ENCODE assay signal across 15 mouse cellular contexts in genomic region chr11:107372688-107373087, GRCm38 (mm10).
A peak's percentile ranks its signal among the peaks of the same experiment; 100 is the strongest.
DNase-seq lines count a peak whose midpoint lies in the region; ATAC-seq and TF ChIP-seq lines count a peak whose summit lies in the region.
"Had no signal": no experiment of that assay in that cellular context is flagged by ENCODE, and none has a peak within 500 bp of the region (broad histone marks: within the 10 kb centered on the region; RNA-seq: fewer than 3 reads in every experiment).

No protein-coding gene starts in this region.

- no peak overlapping the region for H3K9ac ChIP-seq in hindbrain, embryonic 12.5 days
- no peak overlapping the region for H3K9ac ChIP-seq in hindbrain, embryonic 11.5 days (ENCODE audit: low read depth, low read length)
- H3K9ac ChIP-seq in CH12.LX (ENCODE audit: insufficient read depth, low read depth), result no peak overlapping the region
- no peak overlapping the region for H3K9ac ChIP-seq in midbrain, embryonic 13.5 days (replicated peaks)
- no peak overlapping the region for H3K9ac ChIP-seq in kidney, embryonic 14.5 days (ENCODE audit: low read depth, low read length)
- H3K9ac ChIP-seq: liver, embryonic 12.5 days; neural tube, embryonic 12.5 days had no signal

- H3K79me2 ChIP-seq in CH12.LX (replicated peaks; ENCODE audit: control insufficient read depth, extremely low read depth, insufficient read depth, poor library complexity, severe bottlenecking), result no peaks in the 10 kb centered on the region

- no peaks in the 10 kb centered on the region for H3K36me3 ChIP-seq in hindbrain, embryonic 12.5 days
- H3K36me3 ChIP-seq in hindbrain, embryonic 11.5 days (ENCODE audit: control insufficient read depth, insufficient read depth, low read length), result no peaks in the 10 kb centered on the region
- H3K36me3 ChIP-seq in CH12.LX (replicated peaks in 1 of 2; ENCODE audit: control insufficient read depth in 1 of 2, insufficient read depth in 1 of 2, low read length in 1 of 2), result no peaks in the 10 kb centered on the region
- no peaks in the 10 kb centered on the region for H3K36me3 ChIP-seq in midbrain, embryonic 13.5 days
- no peaks in the 10 kb centered on the region for H3K36me3 ChIP-seq in kidney, embryonic 14.5 days (ENCODE audit: control insufficient read depth, insufficient read depth, low read length)
- H3K36me3 ChIP-seq: liver, embryonic 12.5 days; neural tube, embryonic 12.5 days had no signal

- peaks cover 18% of the 10 kb centered on the region for H3K4me1 ChIP-seq in hindbrain, embryonic 12.5 days
- H3K4me1 ChIP-seq in hindbrain, embryonic 11.5 days (replicated peaks; ENCODE audit: control insufficient read depth, insufficient read depth, low read length), result no peaks in the 10 kb centered on the region
- H3K4me1 ChIP-seq in CH12.LX (ENCODE audit: control insufficient read depth in 1 of 2, insufficient read depth in 2 of 2), result peaks cover 0 to 17% of the 10 kb centered on the region in 2 experiments; a peak in 2 of 4 replicates
- H3K4me1 ChIP-seq in midbrain, embryonic 13.5 days (replicated peaks), result peaks cover 38% of the 10 kb centered on the region
- peaks cover 8% of the 10 kb centered on the region for H3K4me1 ChIP-seq in kidney, embryonic 14.5 days (ENCODE audit: control insufficient read depth, insufficient read depth, low read length)

- peak overlapping the region; percentile 36 for H3K27ac ChIP-seq in hindbrain, embryonic 12.5 days
- no peak overlapping the region for H3K27ac ChIP-seq in hindbrain, embryonic 11.5 days (ENCODE audit: low read depth, low read length)
- no peak overlapping the region for H3K27ac ChIP-seq in CH12.LX (ENCODE audit: insufficient read depth, low read depth)
- H3K27ac ChIP-seq in midbrain, embryonic 13.5 days, result peak overlapping the region; percentile 56
- H3K27ac ChIP-seq in kidney, embryonic 14.5 days (ENCODE audit: low read depth, low read length), result no peak overlapping the region
- H3K27ac ChIP-seq: gastrocnemius, adult 2 months; liver, embryonic 12.5 days; neural tube, embryonic 12.5 days had no signal

- 55% methylated on average over 7 of the region's 7 CpGs for WGBS in hindbrain, embryonic 12.5 days
- WGBS in hindbrain, embryonic 11.5 days, result 63% methylated on average over 7 of the region's 7 CpGs
- whole genome bisulfite sequencing in midbrain, embryonic 13.5 days, result 27% methylated on average over 7 of the region's 7 CpGs
- WGBS in kidney, embryonic 14.5 days, result 84% methylated on average over 7 of the region's 7 CpGs

- TF ChIP-seq CTCF in CH12.LX (conservative IDR thresholded peaks at IDR 0.05 in 1 of 2, IDR thresholded peaks at IDR 0.05 in 1 of 2; ENCODE audit: low read depth in 2 of 2, low read length in 2 of 2), result no peak
- no peak for TF ChIP-seq CTCF in brain, embryonic 14.5 days (IDR thresholded peaks at IDR 0.05; ENCODE audit: borderline replicate concordance, extremely low read depth, insufficient read depth, insufficient read length)

- TF ChIP-seq POLR2A in CH12.LX (IDR thresholded peaks at IDR 0.05; ENCODE audit: low read depth, low read length), result no peak
- no peak for TF ChIP-seq POLR2A in brain, embryonic 14.5 days (IDR thresholded peaks at IDR 0.05; ENCODE audit: borderline replicate concordance, extremely low read depth, insufficient read depth, insufficient read length, poor library complexity, severe bottlenecking)

- TF ChIP-seq EP300 in CH12.LX (IDR thresholded peaks at IDR 0.05; ENCODE audit: low read length), result no peak

- ATAC-seq in hindbrain, embryonic 12.5 days (ENCODE audit: low FRiP score), result no peak; the same call in 1 of the 2 replicates
- ATAC-seq in hindbrain, embryonic 11.5 days (ENCODE audit: low FRiP score), result no peak
- ATAC-seq in midbrain, embryonic 13.5 days, result peak; percentile 60; the same call in 1 of the 2 replicates
- ATAC-seq in kidney, embryonic 14.5 days (ENCODE audit: low FRiP score, low TSS enrichment), result no peak
- ATAC-seq: liver, embryonic 12.5 days had no signal

- in situ Hi-C loops in CH12.LX (cut with MboI; ENCODE audit: low pct_ligation_motif_present, low pct_unique_long_range_greater_than_20kb, low sequenced_read_pairs), result no loop called here

- H3K27me3 ChIP-seq in hindbrain, embryonic 12.5 days, result no peaks in the 10 kb centered on the region
- no peaks in the 10 kb centered on the region for H3K27me3 ChIP-seq in hindbrain, embryonic 11.5 days (ENCODE audit: control insufficient read depth, insufficient read depth, low read length)
- H3K27me3 ChIP-seq in CH12.LX (replicated peaks), result no peaks in the 10 kb centered on the region
- no peaks in the 10 kb centered on the region for H3K27me3 ChIP-seq in midbrain, embryonic 13.5 days
- H3K27me3 ChIP-seq in kidney, embryonic 14.5 days (ENCODE audit: control insufficient read depth, insufficient read depth, low read length), result no peaks in the 10 kb centered on the region
- H3K27me3 ChIP-seq: liver, embryonic 12.5 days; neural tube, embryonic 12.5 days had no signal

- dilution Hi-C loops in CH12.LX (cut with MboI; ENCODE audit: extremely low pct_ligation_motif_present, extremely low pct_unique_long_range_greater_than_20kb, low sequenced_read_pairs), result no loop called here

- TF ChIP-seq RAD21 in CH12.LX (IDR thresholded peaks at IDR 0.05; ENCODE audit: low read depth, low read length), result no peak

- no peak overlapping the region for H3K4me2 ChIP-seq in hindbrain, embryonic 12.5 days (replicated peaks)
- no peak overlapping the region for H3K4me2 ChIP-seq in hindbrain, embryonic 11.5 days (replicated peaks; ENCODE audit: low read depth, low read length)
- no peak overlapping the region for H3K4me2 ChIP-seq in CH12.LX (ENCODE audit: insufficient read depth, low read depth, poor library complexity, severe bottlenecking)
- no peak overlapping the region for H3K4me2 ChIP-seq in midbrain, embryonic 13.5 days (replicated peaks)
- no peak overlapping the region for H3K4me2 ChIP-seq in kidney, embryonic 14.5 days (replicated peaks; ENCODE audit: low read depth, low read length)
- H3K4me2 ChIP-seq: heart, embryonic 11.5 days; liver, embryonic 12.5 days; neural tube, embryonic 12.5 days had no signal

- no peaks in the 10 kb centered on the region for H3K9me3 ChIP-seq in hindbrain, embryonic 12.5 days (replicated peaks)
- H3K9me3 ChIP-seq in hindbrain, embryonic 11.5 days (ENCODE audit: control insufficient read depth, low read length), result no peaks in the 10 kb centered on the region
- no peaks in the 10 kb centered on the region for H3K9me3 ChIP-seq in CH12.LX (replicated peaks; ENCODE audit: low read length)
- H3K9me3 ChIP-seq in midbrain, embryonic 13.5 days, result no peaks in the 10 kb centered on the region
- no peaks in the 10 kb centered on the region for H3K9me3 ChIP-seq in kidney, embryonic 14.5 days (ENCODE audit: control insufficient read depth, low read length)
- H3K9me3 ChIP-seq: liver, embryonic 12.5 days; neural tube, embryonic 12.5 days had no signal

- H3K4me3 ChIP-seq in hindbrain, embryonic 12.5 days, result no peak overlapping the region
- H3K4me3 ChIP-seq in hindbrain, embryonic 11.5 days (ENCODE audit: low read depth, low read length), result no peak overlapping the region
- no peak overlapping the region for H3K4me3 ChIP-seq in CH12.LX (replicated peaks in 1 of 3; ENCODE audit: low read depth in 2 of 3, low read length in 2 of 3, poor library complexity in 1 of 3)
- no peak overlapping the region for H3K4me3 ChIP-seq in midbrain, embryonic 13.5 days (replicated peaks)
- no peak overlapping the region for H3K4me3 ChIP-seq in kidney, embryonic 14.5 days (ENCODE audit: low read length)
- H3K4me3 ChIP-seq: gastrocnemius, adult 2 months; liver, embryonic 12.5 days; neural tube, embryonic 12.5 days had no signal

- DNase-seq in hindbrain, embryonic 11.5 days (ENCODE audit: low spot score), result no peak
- DNase-seq in CH12.LX (ENCODE audit: extremely low read depth), result peak; percentile 24
- peak; percentile 81 for DNase-seq in brain, embryonic 14.5 days (ENCODE audit: low read depth)
- DNase-seq in cerebellum, postnatal 4 days (ENCODE audit: low spot score in 2 of 2), result no peak
- DNase-seq in heart, adult 8-10 months (ENCODE audit: low spot score), result no peak
- DNase-seq: cerebellum, adult 11-12 months; gastrocnemius, adult 2 months; kidney, adult 9 months; lung, postnatal 10 days had no signal

TF ChIP-seq in CH12.LX, 34 proteins besides CTCF, POLR2A, EP300 and RAD21:
- TF ChIP-seq BHLHE40 (IDR thresholded peaks at IDR 0.05; ENCODE audit: low read depth, low read length), result no peak
- no peak for TF ChIP-seq USF1 (IDR thresholded peaks at IDR 0.05; ENCODE audit: low read depth, low read length)
- TF ChIP-seq MAFK (IDR thresholded peaks at IDR 0.05; ENCODE audit: insufficient replicate concordance, low read length), result no peak
- no peak for TF ChIP-seq SMC3 (IDR thresholded peaks at IDR 0.05; ENCODE audit: low read depth, low read length)
- no peak for TF ChIP-seq IRF4 (IDR thresholded peaks at IDR 0.05; ENCODE audit: low read depth, low read length)
- TF ChIP-seq RCOR1 (conservative IDR thresholded peaks at IDR 0.05; ENCODE audit: low read depth, low read length), result no peak
- TF ChIP-seq MYC (IDR thresholded peaks at IDR 0.05; ENCODE audit: low read depth, low read length), result no peak
- TF ChIP-seq NRF1 (IDR thresholded peaks at IDR 0.05; ENCODE audit: low read depth, low read length), result no peak
- no peak for TF ChIP-seq CHD1 (IDR thresholded peaks at IDR 0.05; ENCODE audit: low read depth, low read length)
- TF ChIP-seq ZNF384 (IDR thresholded peaks at IDR 0.05; ENCODE audit: low read depth, low read length), result no peak
- no peak for TF ChIP-seq JUND (conservative IDR thresholded peaks at IDR 0.05; ENCODE audit: low read depth, low read length)
- no peak for TF ChIP-seq MXI1 (IDR thresholded peaks at IDR 0.05; ENCODE audit: low read depth, low read length)

Comparison
In these comparisons a context has a peak if more than half of its experiments do, and no peak if none do; other contexts are left out.
1. H3K27ac ChIP-seq: peak in hindbrain, embryonic 12.5 days (single experiment) and midbrain, embryonic 13.5 days (single experiment); none in hindbrain, embryonic 11.5 days (single experiment), CH12.LX (single experiment) and kidney, embryonic 14.5 days (single experiment).
2. DNase-seq: peak in CH12.LX (single experiment) and brain, embryonic 14.5 days (single experiment); none in hindbrain, embryonic 11.5 days (single experiment), cerebellum, postnatal 4 days (0 of 2) and heart, adult 8-10 months (single experiment).